Mouse (Mus musculus) heart, postnatal 0 days (tissue): ENCODE results near the gene Mbnl2. TPM values are rescaled to one million over a fixed set of nuclear protein-coding genes. Genes with fewer than 3 reads are reported as not detected.
A peak's percentile ranks its signal among the peaks of the same experiment; 100 is the strongest.

ENCODE experiments used
- ATAC-seq: fragments of 200-750 bp; cut with Nextera tagmentation; 2 replicates; pipeline ENCODE4 v1.8.0; 2017; ENCODE audit warnings: low read depth, moderate number of reproducible peaks, moderate library complexity; ENCODE audit not compliant: insufficient read depth
- DNase-seq: peaks from one replicate; pipeline ENCODE4 v3.0.0-alpha.2; 2016; ENCODE audit warnings: low spot score
- H3K27ac ChIP-seq: fragments of 300-500 bp; sonication (generic); 2 replicates; pipeline ENCODE4 v1.5.1; 2014; ENCODE audit warnings: low read depth, mild to moderate bottlenecking
- H3K27me3 ChIP-seq: fragments of 300-500 bp; sonication (generic); 2 replicates; pipeline ENCODE4 v1.6.1; 2014; ENCODE audit warnings: low read length, mixed read lengths; ENCODE audit not compliant: control insufficient read depth, insufficient read depth
- H3K36me3 ChIP-seq: fragments of 300-500 bp; sonication (generic); replicated peaks from 2 replicates; pipeline ENCODE4 v1.6.1; 2014; ENCODE audit warnings: low read length, mixed read lengths; ENCODE audit not compliant: control insufficient read depth, insufficient read depth
- H3K4me1 ChIP-seq: fragments of 300-500 bp; sonication (generic); 2 replicates; pipeline ENCODE4 v1.6.1; 2014; ENCODE audit warnings: antibody characterized with exemption; ENCODE audit not compliant: control insufficient read depth, insufficient read depth
- H3K4me2 ChIP-seq: fragments of 300-500 bp; sonication (generic); 2 replicates; pipeline ENCODE4 v1.6.1; 2014; ENCODE audit warnings: low read depth, mild to moderate bottlenecking, low read length, moderate library complexity
- H3K4me3 ChIP-seq: fragments of 300-500 bp; sonication (generic); 2 replicates; pipeline ENCODE4 v1.5.1; 2014; ENCODE audit warnings: low read depth, low read length
- H3K9ac ChIP-seq: fragments of 300-500 bp; sonication (generic); replicated peaks from 2 replicates; pipeline ENCODE4 v1.6.1; 2014; ENCODE audit warnings: low read depth, low read length, mixed read lengths
- H3K9me3 ChIP-seq: fragments of 300-500 bp; sonication (generic); replicated peaks from 2 replicates; pipeline ENCODE4 v1.6.1; 2016; ENCODE audit warnings: low read length; ENCODE audit not compliant: control insufficient read depth
- CTCF ChIP-seq: IDR thresholded peaks from 2 replicates; pipeline ENCODE4 v1.5.1; 2016; ENCODE audit warnings: antibody characterized with exemption, control low read depth, low read depth
- EP300 ChIP-seq: IDR thresholded peaks from 2 replicates; pipeline ENCODE4 v1.6.1; 2016; ENCODE audit warnings: antibody characterized with exemption, low read depth
- WGBS: fragments of 180-500 bp; shearing (Covaris S2); extraction: QIAGEN DNeasy Blood & Tissue Kit; methylation state at CpG from one replicate; pipeline ENCODE4 v1.1.7; 2014; 5-methylcytosine and 5-hydroxymethylcytosine counted together
- polyA plus RNA-seq: library from polyadenylated mRNA; unstranded; fragments of >200 nt; fragmentation: Nextera tagmentation; extraction: Ambion mirVana; gene quantifications from 2 replicates; pipeline ENCODE4 v1.2.1, GENCODE M21; 2015
- total RNA-seq: library from RNA; depleted of rRNA; stranded (reverse); fragments of >200 nt; gene quantifications from 2 replicates; pipeline ENCODE4 v1.2.3, GENCODE M21; 2014; ENCODE audit warnings: low replicate concordance

The Mbnl2 gene
- total and polyA plus RNA-seq, 2 experiments from 2014 or later = 137 to 288 TPM

GRCm38 (mm10) chr14:120330881-120331514 lies 55.5 kb downstream of the Mbnl2 start:
- H3K4me1 ChIP-seq = peaks cover 25% of the 10 kb centered on the region
- TF ChIP-seq CTCF = no peak
- no peak for TF ChIP-seq EP300
- 79% methylated on average over 13 of the region's 13 CpGs for WGBS
- DNase-seq (no peak), ATAC-seq (no peak)
- H3K4me2 ChIP-seq = no peak overlapping the region
- H3K36me3 ChIP-seq = peaks cover 15% of the 10 kb centered on the region
- H3K27ac ChIP-seq = peak overlapping the region; percentile 22; the same call in 1 of the 2 replicates
- no peaks in the 10 kb centered on the region for H3K9me3 ChIP-seq
- no peaks in the 10 kb centered on the region for H3K27me3 ChIP-seq
- H3K9ac ChIP-seq = no peak overlapping the region
- no peak overlapping the region for H3K4me3 ChIP-seq

GRCm38 (mm10) chr14:120333465-120334243 lies 58.2 kb downstream of the Mbnl2 start:
- H3K4me1 ChIP-seq = peaks cover 45% of the 10 kb centered on the region
- no peak overlapping the region for H3K27ac ChIP-seq
- 62% methylated on average over 15 of the region's 15 CpGs for WGBS

GRCm38 (mm10) chr14:120335366-120335765 lies 59.9 kb downstream of the Mbnl2 start:
- Histone ChIP-seq H3K27me3 (no peaks in the 10 kb centered on the region), H3K27ac (peak overlapping the region; percentile 20; the same call in 1 of the 2 replicates), H3K9ac (no peak overlapping the region), H3K4me3 (no peak overlapping the region), H3K9me3 (no peaks in the 10 kb centered on the region), H3K4me1 (peaks cover 46% of the 10 kb centered on the region), H3K36me3 (peaks cover 15% of the 10 kb centered on the region), H3K4me2 (no peak overlapping the region)
- 75% methylated on average over 9 of the region's 9 CpGs for WGBS
- TF ChIP-seq CTCF (no peak), EP300 (no peak)
- no peak for DNase-seq
- ATAC-seq = no peak

More at GRCm38 (mm10) chr14:120333465-120334243, 58.2 kb downstream of the Mbnl2 start:
- Histone ChIP-seq H3K36me3 (peaks cover 15% of the 10 kb centered on the region), H3K4me2 (no peak overlapping the region), H3K9me3 (no peaks in the 10 kb centered on the region), H3K27me3 (no peaks in the 10 kb centered on the region), H3K4me3 (no peak overlapping the region), H3K9ac (no peak overlapping the region)
- DNase-seq (no peak), ATAC-seq (no peak)
- TF ChIP-seq EP300 = no peak
- no peak for TF ChIP-seq CTCF

GRCm38 (mm10) chr14:120335871-120336270 lies 60.4 kb downstream of the Mbnl2 start:
- peak overlapping the region; percentile 7; the same call in 1 of the 2 replicates for H3K4me2 ChIP-seq
- ATAC-seq = no peak
- peak overlapping the region; percentile 84 for H3K27ac ChIP-seq
- H3K36me3 ChIP-seq = peaks cover 12% of the 10 kb centered on the region
- WGBS = 56% methylated on average over 6 of the region's 6 CpGs
- H3K4me1 ChIP-seq = peaks cover 43% of the 10 kb centered on the region
- no peaks in the 10 kb centered on the region for H3K9me3 ChIP-seq
- H3K9ac ChIP-seq = no peak overlapping the region
- H3K27me3 ChIP-seq = no peaks in the 10 kb centered on the region
- no peak for DNase-seq
- TF ChIP-seq EP300 (no peak), CTCF (no peak)
- H3K4me3 ChIP-seq = no peak overlapping the region

GRCm38 (mm10) chr14:120336380-120336779 lies 60.9 kb downstream of the Mbnl2 start:
- DNase-seq (peak; percentile 94), ATAC-seq (peak; percentile 89)
- H3K4me3 ChIP-seq = no peak overlapping the region
- peaks cover 47% of the 10 kb centered on the region for H3K4me1 ChIP-seq
- no peaks in the 10 kb centered on the region for H3K9me3 ChIP-seq
- H3K27ac ChIP-seq = peak overlapping the region; percentile 84
- H3K9ac ChIP-seq = peak overlapping the region; percentile 1; the same call in 1 of the 2 replicates
- peak overlapping the region; percentile 7 for H3K4me2 ChIP-seq
- H3K36me3 ChIP-seq = 0 out of 2 replicates have a peak, but pooled peaks cover 7% of the 10 kb centered on the region
- no peaks in the 10 kb centered on the region for H3K27me3 ChIP-seq
- TF ChIP-seq CTCF (no peak), EP300 (no peak)
- WGBS = 32% methylated on average over 7 of the region's 7 CpGs
